Mouse (Mus musculus) lung, embryonic 16.5 days (tissue): ENCODE measurements at regions not wholly inside any gene's neighbourhood (a gene's known extent, or its start where the extent isn't known, plus 50 kb on each side); places are given as distances from the start of the nearest gene placed in this dataset.

Source experiments
- ATAC-seq: fragments of 200-750 bp; cut with Nextera tagmentation; 2 replicates; pipeline ENCODE4 v1.8.0; 2017; ENCODE audit warnings: low read depth, mild to moderate bottlenecking, moderate library complexity
- H3K27ac ChIP-seq: fragments of 300-500 bp; sonication (generic); 2 replicates; pipeline ENCODE4 v1.5.1; 2014; ENCODE audit warnings: mild to moderate bottlenecking, control low read depth, low read length
- H3K27me3 ChIP-seq: fragments of 300-500 bp; sonication (generic); 2 replicates; pipeline ENCODE4 v1.6.1; 2014; ENCODE audit warnings: low read depth, low read length, mixed read lengths; ENCODE audit not compliant: control insufficient read depth, insufficient read depth
- H3K36me3 ChIP-seq: fragments of 300-500 bp; sonication (generic); 2 replicates; pipeline ENCODE4 v1.6.1; 2014; ENCODE audit warnings: low read length; ENCODE audit not compliant: control insufficient read depth, insufficient read depth
- H3K4me1 ChIP-seq: fragments of 300-500 bp; sonication (generic); replicated peaks from 2 replicates; pipeline ENCODE4 v1.6.1; 2014; ENCODE audit warnings: low read length, mixed read lengths; ENCODE audit not compliant: control insufficient read depth, insufficient read depth
- H3K4me2 ChIP-seq: fragments of 300-500 bp; sonication (generic); 2 replicates; pipeline ENCODE4 v1.6.1; 2014; ENCODE audit warnings: low read depth, low read length, control low read depth
- H3K4me3 ChIP-seq: fragments of 300-500 bp; sonication (generic); 2 replicates; pipeline ENCODE4 v1.5.1; 2014; ENCODE audit warnings: mild to moderate bottlenecking, low read length, control low read depth
- H3K9ac ChIP-seq: fragments of 300-500 bp; sonication (generic); 2 replicates; pipeline ENCODE4 v1.6.1; 2014; ENCODE audit warnings: low read length, control low read depth
- H3K9me3 ChIP-seq: fragments of 300-500 bp; sonication (generic); 2 replicates; pipeline ENCODE4 v1.6.1; 2016; ENCODE audit warnings: low read length; ENCODE audit not compliant: control insufficient read depth
- WGBS: fragments of 180-500 bp; shearing (Covaris S2); extraction: QIAGEN DNeasy Blood & Tissue Kit; methylation state at CpG from one replicate; pipeline ENCODE4 v1.1.7; 2014; 5-methylcytosine and 5-hydroxymethylcytosine counted together

- no peak for ATAC-seq
- Histone ChIP-seq H3K9me3 (no peaks in the 10 kb centered on the region), H3K4me3 (no peak overlapping the region), H3K27ac (no peak overlapping the region), H3K27me3 (no peaks in the 10 kb centered on the region), H3K4me2 (no peak overlapping the region), H3K36me3 (no peaks in the 10 kb centered on the region), H3K4me1 (no peaks in the 10 kb centered on the region), H3K9ac (no peak overlapping the region)
- whole genome bisulfite sequencing, result 61% methylated on average over 1 of the region's 1 CpGs
Measured at GRCm38 (mm10) chr2:148161966-148162365, 115.2 kb upstream of the Foxa2 start.

GRCm38 (mm10) chr2:148162562-148162961 is 115.8 kb upstream of the Foxa2 start:
- Histone ChIP-seq H3K27ac (no peak overlapping the region), H3K9me3 (no peaks in the 10 kb centered on the region), H3K27me3 (no peaks in the 10 kb centered on the region), H3K9ac (no peak overlapping the region), H3K4me1 (no peaks in the 10 kb centered on the region), H3K36me3 (no peaks in the 10 kb centered on the region), H3K4me2 (no peak overlapping the region), H3K4me3 (no peak overlapping the region)
- WGBS, result 92% methylated on average over 1 of the region's 1 CpGs
- ATAC-seq, result no peak

GRCm38 (mm10) chr2:148171113-148171512 is 124.3 kb upstream of the Foxa2 start:
- H3K4me3 ChIP-seq, result no peak overlapping the region
- peak; percentile 41; the same call in 1 of the 2 replicates for ATAC-seq
- no peaks in the 10 kb centered on the region for H3K27me3 ChIP-seq
- H3K9me3 ChIP-seq, result no peaks in the 10 kb centered on the region
- WGBS, result 50% methylated on average over 4 of the region's 4 CpGs
- H3K36me3 ChIP-seq, result no peaks in the 10 kb centered on the region
- no peak overlapping the region for H3K4me2 ChIP-seq
- H3K9ac ChIP-seq, result no peak overlapping the region
- no peaks in the 10 kb centered on the region for H3K4me1 ChIP-seq
- H3K27ac ChIP-seq, result peak overlapping the region; percentile 2; the same call in 1 of the 2 replicates

DNA sequence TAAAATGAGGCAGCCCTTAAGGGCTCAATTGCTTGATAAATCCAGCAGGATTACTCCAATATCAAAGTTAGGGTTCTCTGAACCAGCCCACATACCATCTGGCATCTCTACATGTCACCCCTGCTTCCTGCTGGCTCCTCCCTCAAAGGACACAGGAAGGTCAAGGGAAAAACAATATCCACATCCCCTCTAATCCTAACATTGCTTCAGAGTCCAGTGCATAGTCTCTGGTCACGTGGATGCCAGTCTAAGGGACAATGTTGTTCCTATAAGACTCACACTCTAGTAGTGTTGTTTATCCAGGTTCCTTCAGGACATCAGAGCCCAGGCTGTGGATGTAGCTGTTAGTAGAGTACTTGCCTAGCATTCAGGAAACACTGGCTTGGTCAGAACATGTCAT is 124.9 kb upstream of the Foxa2 start:
- Histone ChIP-seq H3K27ac (peak overlapping the region; percentile 2; the same call in 1 of the 2 replicates), H3K9me3 (no peaks in the 10 kb centered on the region), H3K36me3 (no peaks in the 10 kb centered on the region), H3K27me3 (no peaks in the 10 kb centered on the region), H3K4me2 (no peak overlapping the region), H3K4me1 (no peaks in the 10 kb centered on the region), H3K4me3 (no peak overlapping the region), H3K9ac (no peak overlapping the region)
- 44% methylated on average over 1 of the region's 1 CpGs for WGBS
- ATAC-seq, result peak; percentile 78

GRCm38 (mm10) chr2:148175251-148175927 is 128.6 kb upstream of the Foxa2 start:
- Histone ChIP-seq H3K9ac (no peak overlapping the region), H3K4me1 (no peaks in the 10 kb centered on the region), H3K4me3 (no peak overlapping the region), H3K4me2 (no peak overlapping the region), H3K9me3 (no peaks in the 10 kb centered on the region), H3K36me3 (no peaks in the 10 kb centered on the region), H3K27me3 (no peaks in the 10 kb centered on the region), H3K27ac (no peak overlapping the region)
- 74% methylated on average over 8 of the region's 8 CpGs for WGBS
- no peak for ATAC-seq

DNA sequence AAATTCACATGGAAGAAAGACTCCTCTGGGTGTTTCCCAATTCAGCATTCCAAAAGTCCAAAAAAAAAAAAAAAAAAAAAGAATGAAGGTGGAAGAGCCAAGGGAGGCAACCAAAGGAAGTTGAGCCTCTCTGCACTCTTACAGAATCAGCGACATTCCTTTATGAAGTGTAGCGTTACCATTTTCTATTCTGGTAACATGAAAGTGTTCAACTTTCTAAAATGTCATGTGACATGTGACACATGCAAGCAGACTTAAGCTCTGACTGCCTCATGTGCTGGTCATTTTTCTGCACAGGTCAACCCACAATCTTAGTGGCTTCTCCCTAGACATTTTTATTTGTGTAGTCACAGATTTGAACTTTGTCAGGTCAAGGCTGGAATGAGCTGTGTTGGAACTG is 133.5 kb upstream of the Foxa2 start:
- WGBS, result 65% methylated on average over 2 of the region's 2 CpGs
- no peaks in the 10 kb centered on the region for H3K9me3 ChIP-seq
- no peak overlapping the region for H3K27ac ChIP-seq
- H3K36me3 ChIP-seq, result no peaks in the 10 kb centered on the region
- no peak for ATAC-seq
- H3K4me1 ChIP-seq, result peaks cover 6% of the 10 kb centered on the region; the same call in 1 of the 2 replicates
- no peak overlapping the region for H3K4me3 ChIP-seq
- H3K27me3 ChIP-seq, result no peaks in the 10 kb centered on the region
- no peak overlapping the region for H3K4me2 ChIP-seq
- H3K9ac ChIP-seq, result no peak overlapping the region

- no peaks in the 10 kb centered on the region for H3K27me3 ChIP-seq
- H3K27ac ChIP-seq, result peak overlapping the region; percentile 50; the same call in 1 of the 2 replicates
- no peak overlapping the region for H3K9ac ChIP-seq
- H3K36me3 ChIP-seq, result no peaks in the 10 kb centered on the region
- no peak for ATAC-seq
- no peak overlapping the region for H3K4me3 ChIP-seq
- H3K9me3 ChIP-seq, result no peaks in the 10 kb centered on the region
- H3K4me2 ChIP-seq, result no peak overlapping the region
- H3K4me1 ChIP-seq, result peaks cover 9% of the 10 kb centered on the region; the same call in 1 of the 2 replicates
- WGBS, result 81% methylated on average over 2 of the region's 2 CpGs
Measured at GRCm38 (mm10) chr2:148181518-148181917, 134.7 kb upstream of the Foxa2 start.

DNA sequence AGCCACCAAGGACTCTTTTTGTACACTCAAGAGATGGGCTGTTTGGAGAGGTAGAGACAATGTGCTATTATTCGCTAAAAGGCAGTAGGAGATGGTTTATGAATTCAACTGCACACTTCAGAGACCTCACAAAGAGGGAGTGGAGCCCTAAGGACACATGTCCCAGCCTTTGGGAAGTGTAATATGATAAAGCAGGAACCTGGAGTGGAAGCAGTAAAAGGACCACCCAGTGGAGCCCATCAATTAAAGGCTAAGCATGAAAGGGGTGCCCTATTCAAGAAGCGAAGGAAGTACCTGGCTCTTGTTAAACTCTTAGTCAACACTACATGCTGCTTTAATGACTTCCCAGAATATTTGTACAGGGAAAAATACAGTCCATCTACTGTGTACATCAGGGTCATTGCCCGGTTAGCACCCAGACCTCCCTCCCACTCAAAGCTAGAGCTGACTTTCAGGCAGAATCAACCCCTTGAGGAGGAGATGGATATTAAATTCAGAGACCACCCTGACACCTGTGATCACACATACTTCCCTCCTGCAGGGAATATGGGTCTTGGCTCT is 135.8 kb upstream of the Foxa2 start:
- H3K9me3 ChIP-seq, result no peaks in the 10 kb centered on the region
- H3K4me3 ChIP-seq, result no peak overlapping the region
- no peaks in the 10 kb centered on the region for H3K27me3 ChIP-seq
- H3K9ac ChIP-seq, result no peak overlapping the region
- ATAC-seq, result peak; percentile 74
- 55% methylated on average over 3 of the region's 3 CpGs for WGBS
- no peaks in the 10 kb centered on the region for H3K36me3 ChIP-seq
- peak overlapping the region; percentile 12; the same call in 1 of the 2 replicates for H3K27ac ChIP-seq
- H3K4me2 ChIP-seq, result no peak overlapping the region
- H3K4me1 ChIP-seq, result peaks cover 12% of the 10 kb centered on the region; the same call in 1 of the 2 replicates

GRCm38 (mm10) chr2:148184801-148185212 is 138.0 kb upstream of the Foxa2 start:
- Histone ChIP-seq H3K4me3 (no peak overlapping the region), H3K27ac (peak overlapping the region; percentile 45), H3K4me2 (no peak overlapping the region), H3K27me3 (no peaks in the 10 kb centered on the region), H3K4me1 (peaks cover 19% of the 10 kb centered on the region; the same call in 1 of the 2 replicates), H3K36me3 (no peaks in the 10 kb centered on the region), H3K9ac (no peak overlapping the region), H3K9me3 (no peaks in the 10 kb centered on the region)
- peak; percentile 70 for ATAC-seq
- 31% methylated on average over 5 of the region's 5 CpGs for whole genome bisulfite sequencing
